Mouse (Mus musculus): ENCODE data around the gene Tmem91. TPM values are rescaled to one million over a fixed set of nuclear protein-coding genes. Genes with fewer than 3 reads are reported as not detected.

Tmem91 gene
- polyA plus RNA-seq, 1 experiment = 3.7 TPM

DNA sequence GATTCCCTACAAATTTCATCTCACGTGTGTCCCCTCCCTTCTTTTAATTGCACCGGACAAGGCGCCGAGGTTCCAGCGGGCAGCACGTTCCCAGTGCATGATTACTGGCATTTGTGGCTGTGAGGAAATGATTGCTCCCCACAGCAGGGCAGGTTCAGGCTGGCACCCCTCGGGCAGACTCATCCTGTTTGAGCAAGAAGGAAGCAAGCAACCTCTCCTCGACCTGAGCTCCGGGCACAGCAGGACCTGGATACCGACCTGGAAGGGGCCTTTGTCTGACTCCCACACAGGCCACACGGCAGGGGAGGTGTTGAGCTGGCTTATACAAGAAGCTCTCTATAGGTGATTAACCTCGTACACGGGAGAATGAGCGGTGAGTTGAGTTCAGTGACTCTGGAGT, 29.9 kb downstream of the Tmem91 start:
- H3K9me3 ChIP-seq (replicated peaks; ENCODE audit: control insufficient read depth, insufficient read depth, low read length, poor library complexity, severe bottlenecking) = no peaks in the 10 kb centered on the region
- no peak overlapping the region for H3K27ac ChIP-seq (ENCODE audit: insufficient read depth, low read length)
- no peak for TF ChIP-seq CTCF (IDR thresholded peaks at IDR 0.05; ENCODE audit: low read depth, low read length)
- no peak for TF ChIP-seq POLR2A (IDR thresholded peaks at IDR 0.05; ENCODE audit: insufficient read depth, low read length)
- no peak for TF ChIP-seq EP300 (IDR thresholded peaks at IDR 0.05; ENCODE audit: insufficient read depth, low read depth, low read length)
- H3K36me3 ChIP-seq (ENCODE audit: control insufficient read depth, insufficient read depth, low read length, poor library complexity, severe bottlenecking) = no peaks in the 10 kb centered on the region
- peaks cover 2% of the 10 kb centered on the region for H3K4me1 ChIP-seq (ENCODE audit: control insufficient read depth, insufficient read depth, low read length)
- H3K9ac ChIP-seq (ENCODE audit: low read depth, poor library complexity, severe bottlenecking) = no peak overlapping the region
- no peaks in the 10 kb centered on the region for H3K27me3 ChIP-seq (ENCODE audit: control insufficient read depth, insufficient read depth, low read length, poor library complexity, severe bottlenecking)
- no peak overlapping the region for H3K4me3 ChIP-seq (ENCODE audit: low read depth, low read length)

- Histone ChIP-seq H3K27me3 (ENCODE audit: control insufficient read depth, insufficient read depth, low read length, poor library complexity, severe bottlenecking) (no peaks in the 10 kb centered on the region), H3K27ac (ENCODE audit: insufficient read depth, low read length) (no peak overlapping the region), H3K36me3 (ENCODE audit: control insufficient read depth, insufficient read depth, low read length, poor library complexity, severe bottlenecking) (no peaks in the 10 kb centered on the region), H3K4me1 (ENCODE audit: control insufficient read depth, insufficient read depth, low read length) (peaks cover 2% of the 10 kb centered on the region), H3K4me3 (ENCODE audit: low read depth, low read length) (no peak overlapping the region), H3K9ac (ENCODE audit: low read depth, poor library complexity, severe bottlenecking) (no peak overlapping the region), H3K9me3 (replicated peaks; ENCODE audit: control insufficient read depth, insufficient read depth, low read length, poor library complexity, severe bottlenecking) (no peaks in the 10 kb centered on the region)
- TF ChIP-seq EP300 (IDR thresholded peaks at IDR 0.05; ENCODE audit: insufficient read depth, low read depth, low read length) (no peak), CTCF (IDR thresholded peaks at IDR 0.05; ENCODE audit: low read depth, low read length) (no peak), POLR2A (IDR thresholded peaks at IDR 0.05; ENCODE audit: insufficient read depth, low read length) (no peak)
Measured at GRCm38 (mm10) chr7:25644631-25645030, 30.3 kb downstream of the Tmem91 start.

- H3K9ac ChIP-seq (ENCODE audit: low read depth, poor library complexity, severe bottlenecking) = no peak overlapping the region
- H3K27ac ChIP-seq (ENCODE audit: insufficient read depth, low read length) = no peak overlapping the region
- H3K4me1 ChIP-seq (ENCODE audit: control insufficient read depth, insufficient read depth, low read length) = peaks cover 2% of the 10 kb centered on the region
- H3K4me3 ChIP-seq (ENCODE audit: low read depth, low read length) = no peak overlapping the region
- TF ChIP-seq CTCF (IDR thresholded peaks at IDR 0.05; ENCODE audit: low read depth, low read length) (no peak), EP300 (IDR thresholded peaks at IDR 0.05; ENCODE audit: insufficient read depth, low read depth, low read length) (no peak), POLR2A (IDR thresholded peaks at IDR 0.05; ENCODE audit: insufficient read depth, low read length) (no peak)
- H3K36me3 ChIP-seq (ENCODE audit: control insufficient read depth, insufficient read depth, low read length, poor library complexity, severe bottlenecking) = no peaks in the 10 kb centered on the region
- H3K9me3 ChIP-seq (replicated peaks; ENCODE audit: control insufficient read depth, insufficient read depth, low read length, poor library complexity, severe bottlenecking) = no peaks in the 10 kb centered on the region
- H3K27me3 ChIP-seq (ENCODE audit: control insufficient read depth, insufficient read depth, low read length, poor library complexity, severe bottlenecking) = no peaks in the 10 kb centered on the region
Measured at GRCm38 (mm10) chr7:25644136-25644535, 30.8 kb downstream of the Tmem91 start.

DNA sequence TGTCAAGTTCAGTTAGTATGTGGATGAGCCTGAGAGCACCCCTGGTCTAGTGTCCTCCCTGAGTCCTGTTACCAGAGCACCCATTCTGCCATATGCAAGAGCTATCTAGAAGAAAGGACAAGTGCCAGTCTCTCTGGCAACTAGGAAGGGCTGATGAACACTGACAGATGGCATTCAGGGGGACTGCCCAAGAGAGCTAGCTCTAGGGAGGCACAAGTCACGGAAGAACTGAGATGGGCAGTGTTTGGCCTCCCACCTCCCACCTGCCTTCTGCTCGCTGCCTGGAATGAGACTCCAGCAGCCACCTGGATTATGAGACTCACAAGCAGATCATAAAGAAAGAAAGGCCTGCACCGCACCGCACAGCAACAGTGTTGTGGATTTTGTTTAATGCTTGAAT, 35.2 kb downstream of the Tmem91 start:
- Histone ChIP-seq H3K27ac (ENCODE audit: insufficient read depth, low read length) (no peak overlapping the region), H3K36me3 (ENCODE audit: control insufficient read depth, insufficient read depth, low read length, poor library complexity, severe bottlenecking) (no peaks in the 10 kb centered on the region), H3K9me3 (replicated peaks; ENCODE audit: control insufficient read depth, insufficient read depth, low read length, poor library complexity, severe bottlenecking) (no peaks in the 10 kb centered on the region), H3K4me1 (ENCODE audit: control insufficient read depth, insufficient read depth, low read length) (peaks cover 2% of the 10 kb centered on the region), H3K9ac (ENCODE audit: low read depth, poor library complexity, severe bottlenecking) (no peak overlapping the region), H3K4me3 (ENCODE audit: low read depth, low read length) (no peak overlapping the region), H3K27me3 (ENCODE audit: control insufficient read depth, insufficient read depth, low read length, poor library complexity, severe bottlenecking) (no peaks in the 10 kb centered on the region)
- TF ChIP-seq CTCF (IDR thresholded peaks at IDR 0.05; ENCODE audit: low read depth, low read length) (no peak), POLR2A (IDR thresholded peaks at IDR 0.05; ENCODE audit: insufficient read depth, low read length) (no peak), EP300 (IDR thresholded peaks at IDR 0.05; ENCODE audit: insufficient read depth, low read depth, low read length) (no peak)

DNA sequence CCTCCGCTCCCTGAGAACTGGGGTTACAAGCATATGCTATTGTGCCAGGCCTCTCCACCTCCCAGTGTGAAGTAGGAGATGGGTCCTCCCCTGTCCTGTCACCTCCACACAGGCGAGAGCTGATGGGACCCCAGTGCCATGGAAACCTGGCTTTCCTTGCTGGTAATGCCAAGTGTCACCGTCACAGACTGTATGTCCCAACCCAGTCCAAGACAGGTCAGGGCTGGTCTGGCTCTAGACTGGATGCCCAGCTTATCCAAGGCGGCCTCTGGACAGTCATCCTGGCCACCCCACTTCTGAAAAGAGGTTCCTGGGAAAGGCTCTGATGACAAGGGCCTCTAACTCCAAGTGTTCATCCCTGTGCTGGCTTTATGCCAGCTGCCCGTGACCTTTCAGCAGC, 37.9 kb downstream of the Tmem91 start:
- H3K9me3 ChIP-seq (replicated peaks; ENCODE audit: control insufficient read depth, insufficient read depth, low read length, poor library complexity, severe bottlenecking) = no peaks in the 10 kb centered on the region
- H3K4me3 ChIP-seq (ENCODE audit: low read depth, low read length) = no peak overlapping the region
- no peak overlapping the region for H3K27ac ChIP-seq (ENCODE audit: insufficient read depth, low read length)
- no peaks in the 10 kb centered on the region for H3K36me3 ChIP-seq (ENCODE audit: control insufficient read depth, insufficient read depth, low read length, poor library complexity, severe bottlenecking)
- no peaks in the 10 kb centered on the region for H3K4me1 ChIP-seq (ENCODE audit: control insufficient read depth, insufficient read depth, low read length)
- H3K27me3 ChIP-seq (ENCODE audit: control insufficient read depth, insufficient read depth, low read length, poor library complexity, severe bottlenecking) = no peaks in the 10 kb centered on the region
- TF ChIP-seq CTCF (IDR thresholded peaks at IDR 0.05; ENCODE audit: low read depth, low read length) (no peak), EP300 (IDR thresholded peaks at IDR 0.05; ENCODE audit: insufficient read depth, low read depth, low read length) (no peak), POLR2A (IDR thresholded peaks at IDR 0.05; ENCODE audit: insufficient read depth, low read length) (no peak)
- H3K9ac ChIP-seq (ENCODE audit: low read depth, poor library complexity, severe bottlenecking) = no peak overlapping the region

- no peaks in the 10 kb centered on the region for H3K27me3 ChIP-seq (ENCODE audit: control insufficient read depth, insufficient read depth, low read length, poor library complexity, severe bottlenecking)
- no peak overlapping the region for H3K9ac ChIP-seq (ENCODE audit: low read depth, poor library complexity, severe bottlenecking)
- no peak overlapping the region for H3K4me3 ChIP-seq (ENCODE audit: low read depth, low read length)
- no peak overlapping the region for H3K27ac ChIP-seq (ENCODE audit: insufficient read depth, low read length)
- no peaks in the 10 kb centered on the region for H3K4me1 ChIP-seq (ENCODE audit: control insufficient read depth, insufficient read depth, low read length)
- H3K9me3 ChIP-seq (replicated peaks; ENCODE audit: control insufficient read depth, insufficient read depth, low read length, poor library complexity, severe bottlenecking) = no peaks in the 10 kb centered on the region
- no peaks in the 10 kb centered on the region for H3K36me3 ChIP-seq (ENCODE audit: control insufficient read depth, insufficient read depth, low read length, poor library complexity, severe bottlenecking)
- TF ChIP-seq POLR2A (IDR thresholded peaks at IDR 0.05; ENCODE audit: insufficient read depth, low read length) = no peak
- no peak for TF ChIP-seq EP300 (IDR thresholded peaks at IDR 0.05; ENCODE audit: insufficient read depth, low read depth, low read length)
- TF ChIP-seq CTCF (IDR thresholded peaks at IDR 0.05; ENCODE audit: low read depth, low read length) = no peak
Measured at GRCm38 (mm10) chr7:25636373-25636772, 38.6 kb downstream of the Tmem91 start.
